Mouse (Mus musculus) myocyte (in vitro differentiated cells): ENCODE measurements at regions not wholly inside any gene's neighbourhood (a gene's known extent, or its start where the extent isn't known, plus 50 kb on each side); places are given as distances from the start of the nearest gene placed in this dataset.

ENCODE experiments used
- H3K27me3 ChIP-seq: one replicate; pipeline ENCODE4 v1.6.1; 2011; ENCODE audit not compliant: control insufficient read depth, insufficient read depth, insufficient read length
- H3K36me3 ChIP-seq: one replicate; pipeline ENCODE4 v1.6.1; 2011; ENCODE audit not compliant: control insufficient read depth, insufficient read depth
- H3K4me2 ChIP-seq: one replicate; pipeline ENCODE4 v1.6.1; 2011; ENCODE audit warnings: low read depth, control low read depth
- H3K4me3 ChIP-seq: one replicate; pipeline ENCODE4 v1.5.1; 2011; ENCODE audit warnings: mild to moderate bottlenecking, control low read depth, moderate library complexity
- H3K79me2 ChIP-seq: one replicate; pipeline ENCODE4 v1.6.1; 2011; ENCODE audit not compliant: control insufficient read depth, insufficient read depth
- H3ac ChIP-seq: one replicate; pipeline ENCODE4 v1.6.1; 2011; ENCODE audit not compliant: control insufficient read depth, insufficient read length
- CEBPB ChIP-seq: IDR thresholded peaks from 2 replicates; pipeline ENCODE4 v1.6.1; 2011; ENCODE audit warnings: mild to moderate bottlenecking, moderate library complexity; ENCODE audit not compliant: poor library complexity, insufficient read depth, severe bottlenecking
- E2F4 ChIP-seq: IDR thresholded peaks from one replicate; pipeline ENCODE4 v1.6.1; 2011; ENCODE audit warnings: mild to moderate bottlenecking, control low read depth, moderate library complexity; ENCODE audit not compliant: insufficient read depth
- MAX ChIP-seq: IDR thresholded peaks from one replicate; pipeline ENCODE4 v1.6.1; 2011; ENCODE audit warnings: low read depth, mild to moderate bottlenecking, control low read depth
- MYOD1 ChIP-seq, 3 experiments: IDR thresholded peaks; one replicate each; pipeline ENCODE4 v1.6.1; 2011; ENCODE audit warnings: control low read depth in 2 of 3, low read depth in 2 of 3, mild to moderate bottlenecking in 2 of 3, moderate library complexity in 1 of 3; ENCODE audit not compliant: insufficient read length in 2 of 3, control insufficient read depth in 1 of 3
- MYOG ChIP-seq, 3 experiments: IDR thresholded peaks; one replicate each; pipeline ENCODE4 v1.6.1; 2011; ENCODE audit warnings: control low read depth in 2 of 3, low read depth in 2 of 3, mild to moderate bottlenecking in 2 of 3; ENCODE audit not compliant: insufficient read length in 2 of 3, control insufficient read depth in 1 of 3, insufficient read depth in 1 of 3
- POLR2A ChIP-seq: IDR thresholded peaks from one replicate; pipeline ENCODE4 v1.6.1; 2011; ENCODE audit warnings: low read depth, mild to moderate bottlenecking, control low read depth, moderate library complexity; ENCODE audit not compliant: insufficient read length
- POLR2AphosphoS2 ChIP-seq: IDR thresholded peaks from one replicate; pipeline ENCODE4 v1.6.1; 2011; ENCODE audit warnings: low read depth, control low read depth; ENCODE audit not compliant: insufficient read length
- REST ChIP-seq: IDR thresholded peaks from one replicate; pipeline ENCODE4 v1.6.1; 2011; ENCODE audit warnings: mild to moderate bottlenecking, control low read depth, moderate library complexity; ENCODE audit not compliant: insufficient read depth, insufficient read length
- SRF ChIP-seq: IDR thresholded peaks from one replicate; pipeline ENCODE4 v1.6.1; 2011; ENCODE audit warnings: low read depth; ENCODE audit not compliant: control insufficient read depth, insufficient read length
- TCF12 ChIP-seq: IDR thresholded peaks from one replicate; pipeline ENCODE4 v1.6.1; 2011; ENCODE audit warnings: mild to moderate bottlenecking, control low read depth; ENCODE audit not compliant: poor library complexity, insufficient read depth, severe bottlenecking
- TCF3 ChIP-seq: IDR thresholded peaks from one replicate; pipeline ENCODE4 v1.6.1; 2011; ENCODE audit warnings: low read depth, control low read depth; ENCODE audit not compliant: insufficient read length
- USF1 ChIP-seq: IDR thresholded peaks from one replicate; pipeline ENCODE4 v1.6.1; 2011; ENCODE audit warnings: low read depth, mild to moderate bottlenecking, control low read depth, moderate library complexity

DNA sequence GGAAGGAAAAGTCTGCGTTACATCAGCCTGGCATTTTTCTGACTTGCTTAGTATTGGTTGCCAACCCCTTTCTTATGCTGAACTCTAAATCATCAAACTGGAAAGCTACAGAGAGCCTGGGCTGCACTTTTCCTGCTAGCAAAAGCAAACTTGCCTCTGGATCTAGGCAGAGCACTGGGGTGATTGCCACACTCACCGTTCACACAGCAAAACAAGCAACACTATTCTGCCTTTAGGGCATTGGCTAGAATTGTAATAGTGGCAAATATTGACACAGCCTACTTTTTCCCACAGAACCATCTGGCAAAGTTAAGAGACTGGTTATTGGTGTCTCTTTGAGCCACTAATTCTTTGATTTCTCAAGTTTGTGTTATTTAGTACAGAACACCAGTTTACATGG, 199.5 kb downstream of the Cenpw start:
- no peak for TF ChIP-seq POLR2AphosphoS2
- TF ChIP-seq TCF12 = no peak
- no peak for TF ChIP-seq TCF3
- no peak for TF ChIP-seq CEBPB
- no peak for TF ChIP-seq E2F4
- no peak for TF ChIP-seq USF1
- TF ChIP-seq SRF = no peak
- TF ChIP-seq POLR2A = no peak
- no peak for TF ChIP-seq MYOG (IDR thresholded peaks at IDR 0.05; ENCODE audit: control insufficient read depth in 1 of 3, insufficient read depth in 1 of 3, insufficient read length in 2 of 3, low read depth in 2 of 3)
- no peak for TF ChIP-seq MAX
- no peak for TF ChIP-seq REST
- no peaks in the 10 kb centered on the region for H3K27me3 ChIP-seq
- no peak overlapping the region for H3K4me2 ChIP-seq

DNA sequence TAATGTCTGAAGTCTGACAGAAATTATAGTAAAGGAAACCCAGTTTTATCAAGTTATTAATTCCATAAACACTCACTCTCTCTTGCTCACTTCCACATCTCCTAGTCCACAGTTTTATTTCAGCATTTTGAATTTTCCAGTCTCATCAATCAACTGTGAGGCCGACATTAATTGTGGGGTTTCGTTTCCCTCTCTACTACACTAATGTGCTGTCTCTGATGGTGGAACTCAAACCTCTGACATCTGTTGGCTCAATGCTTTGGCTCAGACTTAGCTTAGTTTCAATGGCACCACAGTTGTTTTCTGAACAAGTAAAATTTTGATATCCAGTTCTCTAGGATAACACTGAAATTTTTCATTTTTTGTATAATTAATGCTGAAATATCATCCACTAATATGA, 218.8 kb downstream of the Cenpw start:
- H3K36me3 ChIP-seq = no peaks in the 10 kb centered on the region
- H3K4me3 ChIP-seq = no peak overlapping the region
- no peaks in the 10 kb centered on the region for H3K79me2 ChIP-seq
- H3K4me2 ChIP-seq = no peak overlapping the region
- H3ac ChIP-seq = no peak overlapping the region
- TF ChIP-seq POLR2A = no peak
- no peak for TF ChIP-seq CEBPB
- no peak for TF ChIP-seq E2F4
- no peak for TF ChIP-seq MAX
- TF ChIP-seq SRF = no peak
- no peak for TF ChIP-seq MYOD1 (IDR thresholded peaks at IDR 0.05; ENCODE audit: control insufficient read depth in 1 of 3, insufficient read length in 2 of 3, low read depth in 2 of 3)
- no peak for TF ChIP-seq TCF3
- TF ChIP-seq POLR2AphosphoS2 = no peak
- no peak for TF ChIP-seq TCF12
- no peak for TF ChIP-seq USF1
- no peak for TF ChIP-seq REST
- TF ChIP-seq MYOG (IDR thresholded peaks at IDR 0.05; ENCODE audit: control insufficient read depth in 1 of 3, insufficient read depth in 1 of 3, insufficient read length in 2 of 3, low read depth in 2 of 3) = no peak
- H3K27me3 ChIP-seq = no peaks in the 10 kb centered on the region

More for the DNA sequence above, 199.5 kb downstream of the Cenpw start:
- H3ac ChIP-seq = no peak overlapping the region
- H3K36me3 ChIP-seq = no peaks in the 10 kb centered on the region
- H3K79me2 ChIP-seq = no peaks in the 10 kb centered on the region
- no peak overlapping the region for H3K4me3 ChIP-seq
